Mouse (Mus musculus) erythroblast, embryonic 14.5 days (primary cell): ENCODE measurements around the gene Bicdl1.

ENCODE experiments used
- GATA1 ChIP-seq: IDR thresholded peaks from 2 replicates; pipeline ENCODE4 v1.6.1; 2012; ENCODE audit warnings: low read length, inconsistent platforms, mixed read lengths
- TAL1 ChIP-seq: IDR thresholded peaks from 3 replicates; pipeline ENCODE4 v1.6.1; 2012; ENCODE audit warnings: low read length, inconsistent platforms, mixed read lengths

DNA sequence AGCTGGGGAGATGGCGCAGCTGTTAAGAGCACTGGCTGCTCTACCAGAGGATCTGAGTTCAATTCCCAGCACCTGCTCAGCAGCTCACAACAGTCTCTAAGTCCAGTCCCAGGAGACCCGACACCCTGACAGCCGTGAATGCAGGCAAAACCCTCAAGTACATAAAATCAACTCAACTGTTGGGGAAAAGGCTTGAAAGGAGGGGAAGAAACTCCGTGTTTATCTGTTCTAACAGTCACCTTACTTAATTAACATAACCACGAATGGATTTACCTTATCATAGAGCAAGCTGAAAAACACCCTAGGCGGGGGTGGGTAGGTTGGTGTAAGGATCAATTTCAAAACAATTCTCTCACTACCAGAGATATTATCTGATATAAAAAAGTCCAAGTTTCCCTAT, 18.9 kb downstream of the Bicdl1 start:
- TF ChIP-seq TAL1 = no peak
- TF ChIP-seq GATA1 = no peak
